Mouse (Mus musculus) heart, embryonic 14.5 days (tissue): ENCODE data around the gene Il17rd. TPM values are rescaled to one million over a fixed set of nuclear protein-coding genes. Genes with fewer than 3 reads are reported as not detected.

ENCODE experiments used
- ATAC-seq: fragments of 200-750 bp; cut with Nextera tagmentation; 2 replicates; pipeline ENCODE4 v1.8.0; 2017; ENCODE audit warnings: low read depth, moderate TSS enrichment; ENCODE audit not compliant: insufficient number of reproducible peaks, insufficient read depth, low FRiP score
- H3K27ac ChIP-seq, 2 experiments: fragments of 200-500 bp in 1 of 2; fragments of 300-500 bp in 1 of 2; sonication (generic) in 1 of 2; replicated peaks in 1 of 2; 2 replicates each; pipeline ENCODE4 v1.5.1; 2012 to 2014; ENCODE audit warnings: low read depth in 2 of 2, low read length in 2 of 2, control low read depth in 1 of 2, mild to moderate bottlenecking in 1 of 2, mixed read lengths in 1 of 2; ENCODE audit not compliant: control insufficient read depth in 1 of 2, insufficient read depth in 1 of 2
- H3K27me3 ChIP-seq: fragments of 300-500 bp; sonication (generic); 2 replicates; pipeline ENCODE4 v1.6.1; 2014; ENCODE audit warnings: mild to moderate bottlenecking, low read length, control low read depth; ENCODE audit not compliant: control insufficient read depth, insufficient read depth
- H3K36me3 ChIP-seq: fragments of 300-500 bp; sonication (generic); 2 replicates; pipeline ENCODE4 v1.6.1; 2014; ENCODE audit warnings: mild to moderate bottlenecking, control low read depth, low read length, mixed read lengths; ENCODE audit not compliant: control insufficient read depth, insufficient read depth
- H3K4me1 ChIP-seq, 2 experiments: fragments of 200-500 bp in 1 of 2; fragments of 300-500 bp in 1 of 2; sonication (generic) in 1 of 2; 2 replicates each; pipeline ENCODE4 v1.6.1; 2012 to 2014; ENCODE audit warnings: low read length in 2 of 2, control low read depth in 1 of 2, mixed read lengths in 1 of 2; ENCODE audit not compliant: control insufficient read depth in 2 of 2, insufficient read depth in 2 of 2
- H3K4me2 ChIP-seq: fragments of 300-500 bp; sonication (generic); 2 replicates; pipeline ENCODE4 v1.6.1; 2014; ENCODE audit warnings: mild to moderate bottlenecking, low read length
- H3K4me3 ChIP-seq, 2 experiments: fragments of 200-500 bp in 1 of 2; fragments of 300-500 bp in 1 of 2; sonication (generic) in 1 of 2; 2 replicates each; pipeline ENCODE4 v1.5.1; 2012 to 2014; ENCODE audit warnings: low read length in 2 of 2, mild to moderate bottlenecking in 2 of 2, control low read depth in 1 of 2, low read depth in 1 of 2, moderate library complexity in 1 of 2; ENCODE audit not compliant: control insufficient read depth in 1 of 2, insufficient read depth in 1 of 2
- H3K9ac ChIP-seq: fragments of 300-500 bp; sonication (generic); 2 replicates; pipeline ENCODE4 v1.6.1; 2014; ENCODE audit warnings: mild to moderate bottlenecking, low read length
- H3K9me3 ChIP-seq: fragments of 300-500 bp; sonication (generic); 2 replicates; pipeline ENCODE4 v1.6.1; 2016; ENCODE audit warnings: low read length, control low read depth; ENCODE audit not compliant: control insufficient read depth
- WGBS: fragments of 180-500 bp; shearing (Covaris S2); extraction: QIAGEN DNeasy Blood & Tissue Kit; methylation state at CpG from one replicate; pipeline ENCODE4 v1.1.7; 2014; 5-methylcytosine and 5-hydroxymethylcytosine counted together
- polyA plus RNA-seq: library from polyadenylated mRNA; unstranded; fragments of >200 nt; fragmentation: Nextera tagmentation; extraction: Ambion mirVana; gene quantifications from 2 replicates; pipeline ENCODE4 v1.2.1, GENCODE M21; 2014

The Il17rd gene
- polyA plus RNA-seq: 1.3 and 1.5 TPM in 2 replicates

DNA sequence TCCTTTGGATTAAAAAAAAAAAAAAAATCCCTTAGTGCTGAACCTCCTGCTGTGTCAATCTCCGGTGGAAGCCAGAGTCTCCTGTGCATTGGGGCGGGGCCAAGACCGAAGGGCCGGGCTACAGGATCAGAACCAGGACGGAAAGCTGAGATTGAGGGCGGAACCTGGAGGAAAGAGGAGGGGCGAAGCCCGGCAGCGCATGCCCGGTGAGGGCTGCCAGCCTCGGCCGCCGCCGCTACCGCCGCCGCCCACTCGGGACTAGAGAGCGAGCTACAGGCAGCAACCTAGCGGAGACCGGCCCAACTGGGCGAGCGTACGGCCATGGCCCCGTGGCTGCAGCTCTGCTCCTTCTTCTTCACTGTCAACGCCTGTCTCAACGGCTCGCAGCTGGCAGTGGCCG, at the start of gene Il17rd:
Il17rd (plus strand) TSS at position 159 of the 400 bp plus-strand sequence.
- peaks cover 15% of the 10 kb centered on the region in 2 experiments for H3K4me1 ChIP-seq
- no peaks in the 10 kb centered on the region for H3K36me3 ChIP-seq
- H3K27me3 ChIP-seq: no peaks in the 10 kb centered on the region
- peak within 1 kb of the TSS; percentile 88 for H3K4me2 ChIP-seq
- H3K4me3 ChIP-seq: peak within 1 kb of the TSS; percentile 83 to 98
- WGBS: under 1% methylated on average over 29 of the region's 29 CpGs
- H3K27ac ChIP-seq: peak within 1 kb of the TSS in 1 of 2 experiments; percentile 62; a peak in 1 of 4 replicates
- H3K9ac ChIP-seq: peak within 1 kb of the TSS; percentile 91
- no peaks in the 10 kb centered on the region for H3K9me3 ChIP-seq
- ATAC-seq: peak; percentile 88

DNA sequence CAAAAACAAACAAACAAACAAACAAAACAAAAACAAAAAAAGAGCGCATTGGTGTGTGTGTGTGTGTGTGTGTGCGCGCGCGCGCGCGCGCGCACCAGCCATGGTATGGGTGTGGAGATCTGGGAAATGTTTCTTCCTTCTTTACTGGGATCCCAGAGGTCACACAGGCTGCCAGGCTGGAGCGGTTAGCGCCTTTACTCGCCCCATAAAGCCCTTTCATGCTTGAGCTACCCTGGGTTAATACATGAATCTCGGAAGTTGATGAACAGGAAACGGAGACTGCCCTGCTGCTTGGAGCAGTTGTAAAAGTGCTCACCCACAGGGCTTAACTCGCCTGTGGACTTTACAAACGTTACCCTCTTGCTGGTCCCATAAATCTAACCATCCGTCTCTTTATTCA, 47.1 kb upstream of the Il17rd start:
- Histone ChIP-seq H3K27me3 (no peaks in the 10 kb centered on the region), H3K9ac (no peak overlapping the region), H3K36me3 (no peaks in the 10 kb centered on the region), H3K9me3 (no peaks in the 10 kb centered on the region), H3K27ac (no peak overlapping the region), H3K4me3 (no peak overlapping the region), H3K4me2 (no peak overlapping the region), H3K4me1 (peaks cover 0 to 17% of the 10 kb centered on the region in 2 experiments; a peak in 3 of 4 replicates)
- ATAC-seq: no peak
- 80% methylated on average over 18 of the region's 18 CpGs for WGBS

DNA sequence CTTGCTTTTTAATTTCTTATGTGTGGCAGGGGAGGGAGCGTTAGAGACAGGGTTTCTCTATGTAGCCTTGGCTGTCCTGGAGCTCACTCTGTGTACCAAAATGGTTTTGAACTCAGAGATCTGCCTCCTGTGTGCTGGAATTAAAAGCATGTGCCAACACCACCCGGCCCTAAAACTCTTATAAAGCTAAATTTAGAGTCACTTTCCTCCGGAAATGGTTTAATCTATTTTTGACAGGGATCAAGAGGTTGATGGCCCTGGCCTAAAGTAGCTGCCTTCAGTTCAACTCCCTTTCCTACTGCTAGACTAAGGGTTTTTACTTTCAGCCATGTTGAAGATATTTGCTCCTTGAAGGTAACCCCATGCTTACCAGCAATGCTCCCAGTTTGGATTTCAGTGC, 45.3 kb upstream of the Il17rd start:
- Histone ChIP-seq H3K4me3 (no peak overlapping the region), H3K9me3 (no peaks in the 10 kb centered on the region), H3K9ac (no peak overlapping the region), H3K4me2 (peak overlapping the region; percentile 71), H3K27ac (peak overlapping the region; percentile 10 to 69; a peak in 3 of 4 replicates), H3K4me1 (peaks cover 0 to 17% of the 10 kb centered on the region in 2 experiments; a peak in 3 of 4 replicates), H3K36me3 (no peaks in the 10 kb centered on the region), H3K27me3 (no peaks in the 10 kb centered on the region)
- no peak for ATAC-seq
- WGBS: 19% methylated on average over 3 of the region's 3 CpGs

DNA sequence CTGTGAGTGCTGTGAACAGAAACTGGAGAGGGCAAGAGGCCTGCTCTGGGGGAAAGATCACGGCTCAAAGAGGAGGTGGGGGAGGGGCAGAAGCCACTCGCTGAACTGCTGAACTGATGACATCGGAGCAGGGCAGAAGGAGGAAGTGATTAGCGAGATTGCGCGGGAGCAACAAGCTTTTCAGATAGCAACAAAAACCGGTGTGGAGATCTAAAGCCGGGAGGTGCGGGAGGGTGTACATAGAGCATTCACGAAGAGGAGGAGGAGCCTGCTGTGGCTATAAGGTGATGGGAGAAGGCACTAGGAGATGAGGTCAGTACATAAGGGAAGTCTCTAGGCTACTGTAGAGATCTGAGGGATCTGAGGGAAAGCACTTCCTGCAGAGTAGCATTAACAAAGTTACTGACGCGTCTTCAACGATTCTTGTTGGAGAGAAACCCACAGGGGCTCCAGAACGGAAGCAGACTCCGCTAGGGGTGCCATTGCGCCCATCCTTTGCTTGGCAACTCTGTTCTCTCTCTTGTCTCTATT, 44.5 kb upstream of the Il17rd start, which contains the start of gene Hesx1:
Hesx1 (plus strand) TSS at position 206 of the 531 bp plus-strand sequence.
- peak within 1 kb of the TSS; percentile 43 to 46 for H3K4me3 ChIP-seq
- 3% methylated on average over 16 of the region's 16 CpGs for WGBS
- H3K9ac ChIP-seq: peak within 1 kb of the TSS; percentile 59
- H3K4me2 ChIP-seq: peak within 1 kb of the TSS; percentile 71
- peak within 1 kb of the TSS; percentile 36 to 69 for H3K27ac ChIP-seq
- peaks cover 0 to 17% of the 10 kb centered on the region in 2 experiments; a peak in 3 of 4 replicates for H3K4me1 ChIP-seq
- H3K9me3 ChIP-seq: no peaks in the 10 kb centered on the region
- ATAC-seq: no peak
- H3K27me3 ChIP-seq: no peaks in the 10 kb centered on the region
- no peaks in the 10 kb centered on the region for H3K36me3 ChIP-seq

DNA sequence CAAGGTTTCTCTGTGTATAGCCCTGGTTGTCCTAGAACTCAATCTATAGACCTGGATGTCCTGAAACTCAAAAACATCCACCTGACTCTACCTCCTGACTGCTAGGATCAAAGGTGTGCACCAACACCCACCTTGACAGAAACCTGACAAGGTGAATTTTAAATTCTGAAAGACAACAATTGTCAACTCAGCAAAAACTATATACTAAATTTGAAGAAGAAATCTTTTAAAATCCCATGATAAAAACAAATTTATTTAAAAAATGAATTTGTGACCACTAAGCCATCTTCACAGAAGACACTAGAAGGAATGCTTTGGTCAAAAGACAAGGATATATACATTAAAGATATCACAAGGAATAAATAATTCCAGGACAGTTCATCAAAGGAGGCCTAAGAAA, 42.5 kb upstream of the Il17rd start:
- H3K9me3 ChIP-seq: no peaks in the 10 kb centered on the region

DNA sequence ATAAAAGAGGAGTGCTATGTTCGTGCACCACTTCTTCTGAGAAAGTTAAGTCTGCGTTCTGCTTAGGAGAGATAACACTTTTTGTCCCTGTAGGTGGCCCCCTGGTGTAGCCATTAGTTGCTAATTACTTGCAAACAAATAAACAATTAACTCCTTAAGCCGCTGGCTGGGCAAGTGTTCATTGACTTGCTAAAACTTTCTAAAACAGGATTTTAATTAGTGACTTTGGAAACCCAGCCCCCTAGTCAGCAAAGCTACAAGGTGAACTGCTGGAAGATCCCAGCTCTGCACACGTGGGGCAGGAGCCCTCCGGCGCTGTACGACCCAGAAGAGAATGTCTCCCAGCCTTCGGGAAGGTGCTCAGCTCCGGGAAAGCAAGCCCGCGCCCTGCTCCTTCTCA, 38.4 kb upstream of the Il17rd start:
- ATAC-seq: no peak
- no peaks in the 10 kb centered on the region for H3K36me3 ChIP-seq
- no peaks in the 10 kb centered on the region for H3K9me3 ChIP-seq
- no peaks in the 10 kb centered on the region for H3K27me3 ChIP-seq
- H3K4me1 ChIP-seq: no peaks in the 10 kb centered on the region
- 0 out of 2 replicates have a peak overlapping the region, but pooled peaks have one; percentile 11 for H3K9ac ChIP-seq
- 4% methylated on average over 11 of the region's 11 CpGs for WGBS
- peak overlapping the region; percentile 58 for H3K4me2 ChIP-seq
- peak overlapping the region; percentile 4 to 9; a peak in 1 of 4 replicates for H3K4me3 ChIP-seq
- H3K27ac ChIP-seq: no peak overlapping the region

More for the DNA sequence above, 42.5 kb upstream of the Il17rd start:
- Histone ChIP-seq H3K4me1 (peaks cover 0 to 17% of the 10 kb centered on the region in 2 experiments; a peak in 3 of 4 replicates), H3K36me3 (no peaks in the 10 kb centered on the region), H3K4me2 (no peak overlapping the region), H3K9ac (no peak overlapping the region), H3K27ac (no peak overlapping the region), H3K27me3 (no peaks in the 10 kb centered on the region), H3K4me3 (no peak overlapping the region)
- ATAC-seq: no peak

DNA sequence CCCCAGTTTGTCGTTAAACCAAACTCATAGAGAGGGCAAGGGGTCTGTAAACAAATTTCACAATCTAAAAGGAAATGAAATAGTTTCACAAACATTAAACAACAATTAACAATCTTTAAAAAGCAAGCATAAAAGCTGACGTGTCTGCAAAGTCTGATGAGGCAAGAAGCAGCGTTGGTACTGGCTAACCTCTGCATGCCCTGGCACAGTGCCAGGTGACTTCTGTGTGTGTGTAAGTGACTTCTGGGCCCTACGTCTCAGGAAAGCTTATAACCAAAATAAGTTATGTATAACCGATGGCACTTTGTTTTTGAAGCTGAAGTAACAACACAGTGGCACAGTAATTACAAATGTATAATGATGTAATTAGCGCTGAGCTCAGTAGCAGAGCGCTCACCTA, 33.8 kb upstream of the Il17rd start:
- WGBS: 64% methylated on average over 7 of the region's 7 CpGs
- H3K36me3 ChIP-seq: no peaks in the 10 kb centered on the region
- H3K9me3 ChIP-seq: no peaks in the 10 kb centered on the region
- ATAC-seq: no peak
- no peak overlapping the region for H3K4me2 ChIP-seq
- no peaks in the 10 kb centered on the region for H3K27me3 ChIP-seq
- H3K9ac ChIP-seq: no peak overlapping the region
- H3K4me3 ChIP-seq: no peak overlapping the region
- no peak overlapping the region for H3K27ac ChIP-seq
- H3K4me1 ChIP-seq: no peaks in the 10 kb centered on the region

DNA sequence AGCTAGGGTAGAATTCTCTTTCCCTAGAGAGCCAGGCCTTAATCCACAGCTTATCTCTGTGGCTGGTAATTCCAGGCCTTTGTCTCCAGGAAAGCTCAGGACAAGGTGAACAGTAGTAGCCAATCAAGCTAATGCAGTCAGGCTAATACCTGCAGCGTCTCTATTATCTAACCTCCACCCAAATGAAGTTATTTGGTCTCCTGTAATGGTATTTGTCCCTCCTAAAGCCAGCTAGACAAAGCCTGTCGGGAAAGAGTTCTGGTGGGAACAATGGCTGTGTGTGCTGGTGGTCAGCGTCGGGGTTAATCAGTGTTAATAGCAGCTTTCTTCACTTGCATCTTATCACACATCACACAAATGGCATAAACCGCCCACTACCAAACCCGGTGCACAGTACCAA, 32.8 kb upstream of the Il17rd start:
- no peak overlapping the region for H3K27ac ChIP-seq
- no peak overlapping the region for H3K4me2 ChIP-seq
- H3K4me1 ChIP-seq: no peaks in the 10 kb centered on the region
- 16% methylated on average over 6 of the region's 6 CpGs for WGBS
- H3K27me3 ChIP-seq: no peaks in the 10 kb centered on the region
- no peaks in the 10 kb centered on the region for H3K36me3 ChIP-seq
- no peak for ATAC-seq
- H3K9me3 ChIP-seq: no peaks in the 10 kb centered on the region
- no peak overlapping the region for H3K4me3 ChIP-seq
- H3K9ac ChIP-seq: no peak overlapping the region
